Mouse (Mus musculus) layer of hippocampus, adult 2 months (tissue): Measurements from ENCODE around the gene Thrb. TPM values are rescaled to one million over a fixed set of nuclear protein-coding genes. Genes with fewer than 3 reads are reported as not detected.

Experiments used
- DNase-seq, 2 experiments: peaks; one replicate each; pipeline ENCODE4 v3.0.0; 2022; ENCODE audit warnings: low spot score in 2 of 2
- H3K27ac ChIP-seq: fragments of 200-600 bp; 2 replicates; pipeline ENCODE4 v1.8.1; 2022
- H3K4me3 ChIP-seq: fragments of 200-600 bp; 2 replicates; pipeline ENCODE4 v1.8.1; 2022; ENCODE audit warnings: mild to moderate bottlenecking
- CTCF ChIP-seq: fragments of 200-600 bp; conservative IDR thresholded peaks from 2 replicates; pipeline ENCODE4 v1.8.1; 2022; ENCODE audit warnings: antibody characterized with exemption, mild to moderate bottlenecking, moderate library complexity
- total RNA-seq, 2 experiments: library from RNA; stranded (reverse); gene quantifications; 2 replicates each; pipeline ENCODE4 v1.2.3; 2021

Gene Thrb
- total RNA-seq, 2 experiments from 2014 or later = 42.8 to 45.0 TPM

DNA sequence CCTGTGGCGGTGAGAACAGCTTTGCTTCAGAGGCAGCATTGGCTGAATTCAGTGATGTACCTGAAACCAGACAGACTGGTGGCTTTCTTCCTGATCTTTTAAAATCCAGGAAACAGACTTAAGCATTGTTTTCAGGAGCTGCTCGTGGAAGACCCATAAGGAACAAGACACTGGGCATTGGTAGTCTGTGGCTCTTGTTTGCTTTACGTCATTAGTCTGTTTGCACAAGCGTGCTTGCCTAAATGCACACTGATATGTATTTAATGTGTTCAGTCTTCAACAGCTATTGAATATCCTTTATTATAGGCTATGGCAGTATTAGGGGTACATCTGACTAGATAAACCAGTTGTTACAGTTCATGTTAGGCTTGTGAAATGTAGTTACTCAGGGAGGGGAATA is 67.8 kb downstream of the Thrb start:
- no peak for TF ChIP-seq CTCF
- DNase-seq = no peak
- no peak overlapping the region for H3K4me3 ChIP-seq

DNA sequence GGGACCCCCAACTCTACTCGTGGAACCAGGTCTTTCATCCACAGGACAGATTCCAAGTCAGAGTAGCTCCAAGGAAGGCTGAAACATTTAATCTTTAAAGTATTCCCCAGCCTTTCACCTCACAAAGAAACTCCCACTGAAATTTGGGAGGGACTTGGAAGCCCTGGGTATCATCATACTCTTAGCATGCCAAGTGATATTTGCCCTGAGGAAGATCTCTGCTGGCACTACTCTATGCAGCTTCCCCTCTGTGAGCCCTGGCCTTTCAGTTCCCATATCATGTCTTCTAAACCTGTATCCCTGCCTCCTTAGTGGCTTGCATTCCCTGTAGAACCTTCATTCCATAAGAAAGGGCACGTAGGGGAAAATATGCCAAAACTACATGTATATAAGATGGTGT is 68.8 kb downstream of the Thrb start:
- TF ChIP-seq CTCF = no peak
- Histone ChIP-seq H3K4me3 (no peak overlapping the region), H3K27ac (no peak overlapping the region)
- no peak for DNase-seq

More for the DNA sequence above, 67.8 kb downstream of the Thrb start:
- H3K27ac ChIP-seq = no peak overlapping the region

DNA sequence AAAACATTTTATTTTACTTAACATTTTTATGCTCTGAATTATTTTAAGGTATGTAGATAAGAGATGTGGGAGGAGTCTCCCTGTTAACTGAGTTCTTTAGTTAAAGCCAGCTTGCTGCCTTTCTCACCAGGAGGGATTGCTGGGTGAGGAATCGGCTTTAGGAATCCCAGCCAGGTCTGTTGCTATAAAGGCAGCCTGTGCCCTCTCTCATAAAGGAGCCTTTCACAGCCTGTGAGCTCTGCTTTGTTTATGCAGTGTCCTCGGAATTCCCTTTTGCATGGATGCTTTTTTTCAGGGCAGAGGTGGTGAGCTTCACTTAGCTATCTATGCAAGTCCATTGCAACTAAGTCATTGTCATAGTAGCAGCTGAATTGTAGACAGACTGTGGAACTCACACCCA is 71.0 kb downstream of the Thrb start:
- no peak for DNase-seq
- Histone ChIP-seq H3K27ac (no peak overlapping the region), H3K4me3 (no peak overlapping the region)
- no peak for TF ChIP-seq CTCF

DNA sequence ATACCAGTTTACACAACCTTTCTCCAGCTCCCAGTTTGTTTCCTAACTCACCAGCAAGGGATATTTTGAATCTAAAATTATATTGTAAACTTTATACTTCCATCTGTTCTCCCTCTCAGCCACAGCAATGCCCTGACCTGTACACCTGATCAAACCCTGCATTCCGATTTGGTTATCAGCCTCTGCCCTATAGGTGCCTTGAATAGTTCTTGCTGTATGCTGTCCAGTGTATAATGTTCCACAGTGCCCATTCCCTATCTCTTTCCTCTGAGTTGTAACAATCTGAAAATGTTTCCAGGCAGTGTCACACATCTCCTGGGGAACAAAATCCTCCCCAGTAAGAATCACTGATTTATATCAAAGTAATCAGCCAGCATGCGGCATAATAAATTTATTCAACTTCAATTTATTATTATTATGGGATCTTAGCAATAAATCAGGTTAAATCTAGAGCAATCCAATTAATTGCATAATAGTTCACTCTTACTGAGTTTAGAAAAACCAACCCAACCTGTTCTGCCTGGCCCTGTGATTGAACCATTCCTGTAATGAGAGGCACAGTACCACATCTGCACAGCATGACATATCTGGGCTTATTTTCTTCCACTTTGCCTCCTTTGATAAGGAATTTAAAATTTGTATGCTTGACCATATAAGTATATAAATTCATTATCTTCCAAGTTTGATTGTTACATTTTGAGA is 73.2 kb downstream of the Thrb start:
- H3K27ac ChIP-seq = no peak overlapping the region
- no peak for DNase-seq
- no peak overlapping the region for H3K4me3 ChIP-seq
- TF ChIP-seq CTCF = no peak

DNA sequence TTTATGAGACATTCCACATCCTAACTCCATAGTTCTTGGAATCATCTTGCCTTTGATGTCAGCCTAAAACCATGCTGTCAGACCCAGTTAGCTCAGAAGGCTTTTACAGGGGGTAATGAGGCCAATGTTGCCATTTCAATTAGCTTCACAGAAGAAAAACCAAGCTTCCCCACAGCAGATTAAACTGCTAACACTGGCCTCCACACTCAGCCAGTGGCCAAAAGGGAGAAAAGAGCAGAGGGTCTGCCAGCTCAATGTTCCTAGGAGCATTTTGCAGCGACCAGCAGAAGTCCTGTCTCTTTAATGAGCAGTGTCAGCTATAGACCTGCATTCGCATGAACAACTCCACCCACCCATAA is 73.7 kb downstream of the Thrb start:
- Histone ChIP-seq H3K4me3 (no peak overlapping the region), H3K27ac (no peak overlapping the region)
- no peak for TF ChIP-seq CTCF
- no peak for DNase-seq

DNA sequence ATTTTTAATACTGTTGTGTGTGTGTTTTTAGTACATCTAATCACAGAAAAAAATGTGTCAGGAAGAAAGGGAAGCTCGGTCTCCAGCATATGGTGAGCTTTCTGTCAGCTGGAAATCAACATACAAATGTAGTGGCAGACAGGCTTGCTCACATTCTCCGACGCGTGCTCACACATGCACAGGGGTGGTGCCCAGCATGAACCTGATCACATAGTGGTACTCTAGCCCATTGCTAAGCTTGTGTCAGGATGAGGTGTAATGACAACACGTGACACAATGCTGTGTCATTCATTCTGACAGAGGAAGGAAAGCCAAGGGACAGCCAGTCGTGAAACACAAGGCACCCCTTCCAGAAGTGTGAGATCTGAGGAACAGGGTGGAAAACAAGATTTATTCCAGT is 75.4 kb downstream of the Thrb start:
- no peak overlapping the region for H3K27ac ChIP-seq
- TF ChIP-seq CTCF = no peak
- no peak for DNase-seq
- H3K4me3 ChIP-seq = no peak overlapping the region

DNA sequence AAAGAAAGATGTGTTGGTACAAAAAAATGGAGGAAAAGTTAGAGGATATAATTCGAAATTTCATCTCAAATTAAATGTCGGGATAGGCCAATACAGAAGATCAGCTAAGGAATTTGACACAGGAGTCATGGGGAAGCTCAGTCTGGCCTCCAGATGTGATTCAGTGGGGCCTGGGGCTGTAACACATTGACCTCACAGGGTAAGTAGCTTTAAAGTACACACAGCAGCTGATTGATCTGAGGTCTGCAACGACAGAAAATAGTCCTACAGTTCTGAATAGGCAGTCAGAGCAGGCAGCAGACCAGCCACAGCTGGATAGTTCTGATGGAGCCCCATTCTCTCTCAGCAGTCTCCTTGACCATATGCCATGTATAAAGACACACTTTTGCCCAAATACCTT is 80.8 kb downstream of the Thrb start:
- no peak overlapping the region for H3K27ac ChIP-seq
- no peak for TF ChIP-seq CTCF
- DNase-seq = no peak
- H3K4me3 ChIP-seq = no peak overlapping the region

DNA sequence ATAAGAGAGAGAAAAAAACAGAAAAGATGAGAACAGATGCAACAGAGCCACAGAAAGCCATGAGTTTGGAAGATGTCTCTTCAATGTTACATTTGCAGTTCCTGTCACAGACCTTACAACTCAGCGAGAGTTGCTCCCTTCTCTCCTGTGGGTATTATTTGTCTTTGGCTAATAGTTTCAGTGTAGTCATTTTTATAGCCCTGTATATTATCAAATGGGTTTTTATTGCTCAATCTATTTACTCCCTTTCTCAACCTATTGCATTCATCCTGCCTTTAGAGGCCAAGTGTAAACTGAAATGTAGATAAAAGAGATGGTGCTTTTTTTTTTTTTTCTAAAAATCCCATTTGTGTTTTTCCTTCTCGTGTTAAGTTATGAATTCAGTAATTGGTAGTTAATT is 82.2 kb downstream of the Thrb start:
- TF ChIP-seq CTCF = no peak
- H3K27ac ChIP-seq = no peak overlapping the region
- no peak for DNase-seq

DNA sequence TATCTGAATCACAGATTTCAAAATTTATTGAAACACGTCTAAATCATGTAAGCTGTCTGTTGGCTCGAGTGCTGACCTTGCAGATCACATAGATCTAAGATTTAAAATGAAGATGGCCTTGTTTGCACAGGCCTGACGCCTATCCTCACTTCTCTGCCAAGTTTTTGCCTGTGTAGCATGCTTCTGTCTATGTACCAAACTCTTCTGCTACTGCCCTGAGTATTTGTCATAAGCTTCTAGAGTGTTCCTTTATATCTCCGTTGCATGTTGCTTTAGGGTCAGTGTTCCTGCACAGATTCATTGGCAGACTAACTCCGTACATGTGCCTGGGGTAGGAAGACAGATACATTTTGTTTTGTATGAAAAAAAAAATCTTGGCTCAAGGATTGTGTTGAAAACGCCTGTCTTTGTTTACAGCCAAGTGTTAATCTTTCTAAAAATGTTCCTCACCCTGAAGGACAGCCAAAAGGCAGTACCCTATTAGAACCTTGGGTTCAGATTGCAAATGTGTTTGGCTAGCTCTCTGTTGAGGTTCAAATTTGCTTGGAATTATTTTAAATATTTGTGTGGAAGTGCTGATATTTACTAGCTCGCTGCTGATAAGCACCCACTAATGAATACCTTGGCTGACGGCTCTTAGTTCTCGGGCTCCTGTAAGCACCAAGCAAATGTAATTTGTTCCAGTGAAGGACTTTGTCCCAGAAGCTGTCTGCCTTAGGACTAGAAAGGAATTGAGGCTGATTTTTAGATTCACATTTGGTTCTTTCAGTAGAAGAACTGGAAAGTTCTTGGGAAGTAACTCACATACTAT is 83.0 kb downstream of the Thrb start:
- Histone ChIP-seq H3K4me3 (no peak overlapping the region), H3K27ac (peak overlapping the region; percentile 57)
- DNase-seq = no peak
- no peak for TF ChIP-seq CTCF

More for the DNA sequence above, 82.2 kb downstream of the Thrb start:
- H3K4me3 ChIP-seq = no peak overlapping the region

DNA sequence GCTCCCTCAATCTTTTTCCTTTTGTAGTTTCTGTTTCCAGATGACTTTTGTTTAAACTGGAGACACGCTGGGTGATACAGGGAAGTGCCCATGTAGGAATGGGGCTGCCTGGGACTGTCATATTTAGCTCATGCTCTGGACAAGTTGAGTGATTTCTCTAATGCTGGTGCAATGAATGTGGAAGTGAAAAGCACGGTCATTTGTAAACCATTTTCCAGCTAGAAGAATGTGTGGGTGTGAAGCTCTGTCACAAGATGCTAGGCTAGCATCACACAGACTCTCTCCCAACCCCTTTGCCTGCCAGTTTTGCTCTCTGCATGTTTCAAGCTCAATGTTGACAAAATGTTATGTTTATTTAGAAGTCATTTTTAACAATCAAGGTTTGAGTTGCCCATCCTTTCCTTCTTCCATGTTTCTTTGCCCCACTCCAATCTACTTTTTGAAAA is 83.7 kb downstream of the Thrb start:
- Histone ChIP-seq H3K27ac (peak overlapping the region; percentile 57), H3K4me3 (no peak overlapping the region)
- DNase-seq = peak in 1 of 2 experiments; percentile 20
- TF ChIP-seq CTCF = no peak

DNA sequence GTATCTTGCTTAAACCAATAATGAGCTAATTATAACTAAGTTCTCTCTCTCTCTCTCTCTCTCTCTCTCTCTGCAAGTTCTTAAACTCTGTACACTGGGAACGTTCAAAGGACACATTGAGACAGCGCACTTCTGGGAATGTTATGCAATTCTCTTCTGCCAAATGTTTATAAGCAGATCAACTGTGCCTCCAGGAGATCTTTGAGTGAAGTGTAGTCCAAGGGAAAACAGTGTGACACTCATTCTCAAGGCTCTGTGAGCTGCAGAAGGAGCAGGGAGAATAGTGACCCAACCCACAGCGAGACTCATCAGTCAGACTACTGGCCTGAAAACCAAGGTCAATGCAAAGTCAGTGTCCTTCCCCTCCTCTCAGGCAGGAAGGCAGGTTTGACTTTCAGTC is 87.9 kb downstream of the Thrb start:
- no peak for TF ChIP-seq CTCF
- no peak for DNase-seq
- Histone ChIP-seq H3K4me3 (no peak overlapping the region), H3K27ac (no peak overlapping the region)

DNA sequence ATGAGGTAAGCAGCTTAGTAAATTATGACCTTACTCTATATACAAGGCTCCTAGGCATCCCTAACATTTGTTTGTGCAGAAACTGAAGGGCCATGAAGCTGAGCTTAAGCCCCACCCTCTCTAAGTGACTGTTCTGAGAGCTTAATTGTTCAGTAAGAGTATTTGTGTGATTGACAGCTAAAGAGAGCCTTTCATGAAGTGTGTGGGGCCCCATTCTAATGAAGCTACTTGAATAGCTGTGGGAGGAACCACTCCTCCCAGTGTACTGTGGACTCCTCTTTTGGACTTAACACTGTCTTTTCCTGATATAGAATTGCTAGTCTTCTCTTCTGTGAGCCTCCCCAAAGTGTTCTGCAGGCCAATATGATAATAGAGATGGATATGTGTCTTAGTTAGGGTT is 88.9 kb downstream of the Thrb start:
- no peak for TF ChIP-seq CTCF

DNA sequence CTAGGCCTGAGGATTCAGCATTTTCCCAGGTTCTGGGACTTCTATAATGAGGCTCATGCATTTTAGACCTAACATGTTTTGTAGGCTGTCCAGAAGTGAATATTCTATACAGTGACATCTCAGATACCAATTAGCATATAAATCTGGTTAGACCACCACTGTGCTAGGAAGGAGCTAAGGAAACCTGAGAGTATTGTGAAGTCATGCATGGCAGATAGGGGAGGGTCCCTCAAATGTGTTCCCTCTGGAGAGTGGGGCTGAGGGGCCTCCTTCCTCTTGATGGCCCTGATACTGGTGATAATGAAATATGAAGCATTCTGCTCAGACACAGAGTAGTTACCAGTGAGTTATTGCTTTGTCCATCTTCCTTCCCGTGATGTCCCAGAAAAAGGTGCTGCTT is 91.8 kb downstream of the Thrb start:
- DNase-seq = no peak
- Histone ChIP-seq H3K27ac (no peak overlapping the region), H3K4me3 (no peak overlapping the region)
- no peak for TF ChIP-seq CTCF

More for the DNA sequence above, 88.9 kb downstream of the Thrb start:
- Histone ChIP-seq H3K4me3 (no peak overlapping the region), H3K27ac (no peak overlapping the region)
- DNase-seq = no peak

DNA sequence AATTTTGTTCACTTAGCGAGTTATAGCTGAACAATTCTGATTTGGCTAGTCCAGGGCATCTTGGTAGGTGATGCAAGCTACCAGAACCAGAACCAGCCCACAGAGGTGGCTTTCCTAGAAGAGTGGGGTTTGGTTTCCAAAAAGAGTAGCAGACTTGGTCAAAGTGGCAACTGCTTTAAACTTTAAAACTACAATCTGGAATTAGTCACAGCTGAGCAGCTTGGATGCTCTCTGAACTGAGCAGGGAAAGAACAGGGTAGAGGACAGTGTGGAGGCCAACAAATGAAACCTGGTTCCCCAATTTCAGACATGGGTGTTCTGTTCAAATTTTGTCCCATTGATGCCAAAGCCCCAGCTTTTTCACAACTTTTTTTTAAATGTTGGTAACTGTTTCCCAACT is 93.4 kb downstream of the Thrb start:
- TF ChIP-seq CTCF = no peak
- Histone ChIP-seq H3K27ac (no peak overlapping the region), H3K4me3 (no peak overlapping the region)
- no peak for DNase-seq
